Mouse (Mus musculus) G1E-ER4 (cell line): ENCODE results near the gene Nup160. TPM values are rescaled to one million over a fixed set of nuclear protein-coding genes. Genes with fewer than 3 reads are reported as not detected.

Experiments used
- GATA1 ChIP-seq: IDR thresholded peaks from one replicate; pipeline ENCODE4 v1.8.0; 2012; ENCODE audit warnings: low read length, inconsistent platforms
- polyA plus RNA-seq: library from polyadenylated mRNA; stranded (reverse); fragments of >175 nt; gene quantifications from 2 replicates; pipeline ENCODE4 v1.2.3, GENCODE M21; 2012

Gene Nup160
- polyA plus RNA-seq, 1 experiment, result 7.7 TPM

GRCm38 (mm10) chr2:90655449-90655848 is 21.6 kb upstream of the Nup160 start:
- TF ChIP-seq GATA1, result no peak

DNA sequence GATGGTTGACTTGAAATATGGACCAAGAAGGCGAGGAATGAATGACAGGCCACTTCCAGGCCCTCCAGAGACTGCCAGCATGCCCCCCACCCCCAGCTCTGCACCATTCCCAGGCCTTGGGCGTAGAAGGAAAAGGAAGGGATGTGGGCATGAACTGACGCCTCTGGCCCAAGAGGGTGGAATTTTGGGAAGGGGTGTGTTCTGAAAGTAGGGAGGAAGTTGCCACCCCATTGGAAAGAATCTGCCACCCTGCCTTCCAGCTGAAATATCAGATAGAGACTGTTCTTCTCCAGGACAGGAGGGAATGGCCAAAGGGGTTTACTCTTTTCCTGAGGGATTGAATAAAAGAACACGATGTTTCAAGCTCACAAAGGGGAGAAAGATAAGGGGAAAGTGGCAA is 18.4 kb upstream of the Nup160 start:
- no peak for TF ChIP-seq GATA1

DNA sequence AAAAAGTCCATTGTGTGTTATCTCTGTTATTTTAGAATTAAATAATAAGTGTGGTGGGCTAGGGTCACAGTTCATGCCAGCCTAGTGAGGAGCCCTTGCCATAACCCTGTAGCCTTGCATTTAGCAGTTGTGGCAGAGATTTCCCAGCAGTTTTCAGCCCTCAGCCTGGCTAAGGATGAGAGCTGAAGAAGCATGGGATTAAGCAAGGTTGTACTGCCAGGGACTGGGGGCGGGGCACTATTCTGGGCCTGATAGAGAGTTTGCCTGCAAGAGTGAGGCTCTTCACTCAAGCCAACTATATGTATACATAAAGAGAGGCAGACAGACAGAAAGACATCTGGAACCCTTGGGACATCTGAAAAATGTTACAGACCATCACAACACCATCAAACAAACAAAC is 18.0 kb upstream of the Nup160 start:
- TF ChIP-seq GATA1, result no peak

- no peak for TF ChIP-seq GATA1
These were observed 17.4 kb upstream of the Nup160 start for GRCm38 (mm10) chr2:90659639-90660038.

DNA sequence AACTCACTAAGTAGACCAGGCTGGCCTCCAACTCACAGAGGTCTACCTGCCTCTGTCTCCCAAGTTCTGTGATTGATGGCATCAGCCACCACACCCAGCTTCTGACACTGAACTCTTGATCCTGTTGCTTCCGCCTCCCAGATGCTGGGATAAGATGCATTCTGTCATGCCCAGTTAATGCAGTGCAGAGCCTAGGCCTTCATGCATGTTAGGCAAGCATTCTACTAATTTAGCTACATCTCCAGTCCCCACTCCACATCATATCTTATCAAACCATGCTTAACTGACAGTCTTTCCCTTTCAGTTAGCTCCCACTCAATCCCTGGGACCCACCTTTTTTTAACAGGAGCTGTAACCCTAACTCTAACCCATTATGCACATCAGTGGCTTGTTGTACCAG is 16.1 kb upstream of the Nup160 start:
- TF ChIP-seq GATA1, result peak; percentile 68

- no peak for TF ChIP-seq GATA1
These were observed 15.6 kb upstream of the Nup160 start for GRCm38 (mm10) chr2:90661426-90661825.

DNA sequence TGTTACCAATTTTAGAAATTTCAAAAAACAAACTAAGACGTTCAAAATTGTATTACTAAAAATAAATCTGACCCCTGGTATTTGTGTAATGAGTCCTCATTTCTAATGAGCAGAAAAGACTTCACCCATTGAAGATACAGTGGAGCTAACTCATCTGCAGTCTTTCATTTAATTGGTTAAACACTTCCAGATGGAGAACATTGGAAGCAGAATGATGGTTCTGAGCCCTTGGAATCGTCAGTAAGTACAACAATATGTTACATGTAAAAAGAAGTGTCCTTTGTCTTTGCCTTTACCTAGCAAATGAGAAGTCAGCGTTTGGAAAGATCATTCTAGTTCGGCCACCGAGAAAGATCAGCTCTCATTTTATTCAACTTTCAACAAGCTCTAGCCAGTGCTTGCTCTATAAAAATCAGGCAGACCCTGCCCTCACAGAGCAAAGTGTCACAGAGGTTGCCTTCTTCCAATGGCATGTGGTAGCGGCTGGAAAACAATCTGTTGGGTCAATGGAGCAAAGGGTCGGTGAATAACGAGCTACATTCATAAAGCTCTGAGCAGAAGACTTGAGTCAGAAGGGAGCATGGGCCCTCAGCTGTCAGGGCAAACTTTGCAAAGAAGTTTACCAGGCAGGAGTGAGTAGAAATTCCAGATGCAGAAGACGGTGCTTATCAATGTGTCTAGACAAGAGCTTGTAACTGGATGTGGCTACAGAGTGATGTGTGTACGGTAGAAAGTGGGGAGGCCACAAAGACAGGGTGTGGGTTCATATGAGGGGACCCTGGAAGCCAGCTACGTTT is 10.2 kb upstream of the Nup160 start:
- TF ChIP-seq GATA1, result no peak

DNA sequence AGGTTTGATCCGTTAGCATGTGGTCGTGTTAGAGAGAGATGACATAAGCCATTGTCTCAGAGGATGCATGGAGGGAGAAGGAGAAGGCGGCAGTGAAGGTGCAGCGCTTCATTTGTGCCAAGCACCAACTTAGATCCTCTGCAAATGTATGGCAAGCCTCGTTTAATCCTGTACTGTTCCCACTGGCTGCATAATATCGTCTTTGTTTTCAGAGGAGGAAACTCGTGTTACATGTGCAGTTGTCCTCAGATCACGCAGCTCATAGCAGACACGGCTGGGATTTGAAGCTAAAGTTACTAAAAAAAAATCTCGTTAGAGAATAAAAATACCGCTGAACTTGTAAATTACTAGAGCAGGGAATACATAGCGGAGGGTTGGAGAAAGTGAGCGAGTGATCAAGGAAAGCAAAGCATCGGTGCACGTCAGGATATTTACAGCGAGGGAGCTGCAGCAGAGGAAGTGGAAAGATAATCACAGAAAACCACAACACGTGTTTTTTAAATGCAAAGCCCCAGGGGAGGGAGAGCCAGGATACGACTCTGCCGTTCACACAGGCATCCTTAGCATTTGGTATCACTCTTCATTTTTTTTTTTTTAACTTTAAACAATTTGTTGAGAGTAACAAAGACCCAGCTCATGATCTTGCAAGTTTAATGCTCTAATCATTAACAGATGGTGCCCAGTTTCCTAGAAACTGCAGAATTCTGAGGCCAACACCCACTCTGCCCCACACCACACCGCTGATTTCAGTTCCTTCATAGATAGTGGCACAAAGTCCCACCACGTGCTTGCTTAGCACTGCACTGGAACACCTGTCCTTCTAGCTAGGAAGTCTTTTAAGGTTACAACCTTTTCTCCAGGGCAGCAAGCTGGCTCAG is 9.4 kb upstream of the Nup160 start:
- TF ChIP-seq GATA1, result peak; percentile 40

DNA sequence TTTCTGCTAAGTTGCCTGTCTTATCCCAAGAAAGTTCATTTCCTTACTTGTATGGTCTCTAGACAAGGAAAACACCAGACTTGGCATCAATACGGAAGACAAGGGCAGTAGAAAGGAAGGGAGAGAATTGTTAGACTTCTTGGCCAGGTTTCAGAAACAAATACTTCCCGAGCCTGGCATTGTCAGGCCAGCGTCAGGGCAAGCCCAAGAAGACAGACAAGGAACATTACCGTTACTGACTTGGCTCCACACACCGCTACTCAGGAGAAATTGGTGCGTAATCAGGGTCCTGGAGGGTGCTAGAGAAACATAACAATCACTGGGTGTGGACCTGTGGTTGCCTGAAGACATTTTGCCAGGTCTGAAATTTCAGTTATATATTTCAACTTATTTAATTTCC is 6.7 kb upstream of the Nup160 start:
- TF ChIP-seq GATA1, result no peak

DNA sequence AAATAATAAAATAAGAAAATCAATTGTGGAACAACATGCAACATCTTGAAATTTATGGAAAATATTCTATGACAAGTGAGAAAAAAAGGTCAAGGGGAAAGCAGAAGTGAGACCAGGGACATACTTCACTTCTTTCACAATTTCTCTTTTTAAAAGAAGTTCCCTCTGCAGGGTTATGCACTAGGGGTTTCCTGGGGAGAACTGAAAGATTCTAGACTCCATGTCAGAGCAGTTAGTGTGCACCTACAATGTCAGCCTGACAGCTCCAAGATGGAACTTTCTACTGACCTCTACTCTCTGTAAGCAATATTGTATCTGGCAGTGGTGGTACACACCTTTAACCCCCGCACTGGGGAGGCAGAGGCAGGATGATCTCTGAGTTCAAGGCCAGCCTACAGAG is 3.7 kb upstream of the Nup160 start:
- TF ChIP-seq GATA1, result no peak

DNA sequence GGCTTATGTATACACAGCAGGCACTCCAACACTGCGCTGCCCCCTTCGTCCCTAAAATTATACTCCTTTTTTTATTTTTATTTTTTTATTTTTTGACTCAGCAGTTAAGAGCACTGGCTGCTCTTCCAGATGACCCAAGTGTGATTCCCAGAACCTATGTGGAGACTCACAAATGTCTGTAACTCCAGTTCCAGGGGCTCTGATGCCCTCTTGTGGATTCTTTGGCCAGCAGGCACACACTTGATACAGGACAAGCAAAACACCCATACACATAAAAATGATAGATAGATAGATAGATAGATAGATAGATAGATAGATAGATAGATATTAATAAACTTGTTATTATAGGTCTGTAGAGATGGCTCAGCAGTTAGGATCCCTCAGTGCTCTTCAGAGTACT is 2.5 kb upstream of the Nup160 start:
- TF ChIP-seq GATA1, result no peak

DNA sequence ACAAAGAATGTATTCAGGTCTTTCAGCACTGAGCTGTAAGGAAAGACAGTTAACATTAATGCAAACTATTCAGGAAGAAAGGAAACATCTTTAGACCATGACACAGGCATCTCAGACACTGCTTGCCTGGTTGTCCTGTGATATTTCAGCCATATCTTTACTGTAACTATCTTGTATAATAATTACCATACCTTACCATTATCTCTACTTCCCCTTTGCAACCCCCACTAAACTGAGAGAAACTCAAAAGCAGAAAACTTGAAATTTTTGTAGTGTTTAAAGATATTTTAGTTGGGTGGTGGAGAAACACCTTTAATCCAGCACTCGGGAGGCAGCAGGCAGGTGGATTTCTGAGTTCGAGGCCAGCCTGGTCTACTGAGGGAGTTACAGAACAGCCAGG is 1.5 kb upstream of the Nup160 start:
- no peak for TF ChIP-seq GATA1

DNA sequence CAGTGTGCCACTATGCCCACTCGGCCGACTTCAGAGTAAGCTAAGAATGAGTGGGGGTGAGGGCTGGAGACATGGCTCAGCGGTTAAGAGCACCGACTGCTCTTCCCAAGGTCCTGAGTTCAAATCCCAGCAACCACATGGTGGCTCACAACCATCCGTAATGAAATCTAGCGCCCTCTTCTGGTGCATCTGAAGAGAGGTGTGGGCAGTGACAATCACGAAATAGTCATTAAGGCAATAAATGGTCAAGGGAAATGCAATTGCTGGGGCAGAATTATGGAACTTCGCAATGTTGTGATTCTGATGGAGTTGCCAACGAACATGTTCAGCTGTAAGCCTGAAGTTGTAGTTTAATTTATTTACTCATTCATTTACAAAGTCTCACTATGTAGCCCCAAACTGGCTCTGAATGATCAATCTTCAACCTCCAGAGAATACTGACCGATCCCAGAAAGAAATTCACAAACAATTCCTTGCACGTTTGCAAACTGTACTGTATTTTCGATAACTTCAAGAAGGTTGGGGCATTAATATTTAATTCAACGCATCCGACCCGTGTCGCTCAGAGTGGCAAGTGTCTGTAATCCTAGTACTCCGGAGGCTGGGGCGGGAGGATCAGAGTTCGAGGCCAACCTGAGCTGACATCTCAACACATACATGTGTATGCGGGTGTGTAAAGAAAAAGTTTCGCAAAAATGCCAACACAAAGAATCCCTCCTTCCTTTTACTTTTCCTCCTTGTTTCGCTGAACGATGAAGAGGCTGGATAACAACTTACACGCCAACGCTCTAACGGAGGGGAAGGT is 1.4 kb downstream of the Nup160 start:
- TF ChIP-seq GATA1, result no peak

DNA sequence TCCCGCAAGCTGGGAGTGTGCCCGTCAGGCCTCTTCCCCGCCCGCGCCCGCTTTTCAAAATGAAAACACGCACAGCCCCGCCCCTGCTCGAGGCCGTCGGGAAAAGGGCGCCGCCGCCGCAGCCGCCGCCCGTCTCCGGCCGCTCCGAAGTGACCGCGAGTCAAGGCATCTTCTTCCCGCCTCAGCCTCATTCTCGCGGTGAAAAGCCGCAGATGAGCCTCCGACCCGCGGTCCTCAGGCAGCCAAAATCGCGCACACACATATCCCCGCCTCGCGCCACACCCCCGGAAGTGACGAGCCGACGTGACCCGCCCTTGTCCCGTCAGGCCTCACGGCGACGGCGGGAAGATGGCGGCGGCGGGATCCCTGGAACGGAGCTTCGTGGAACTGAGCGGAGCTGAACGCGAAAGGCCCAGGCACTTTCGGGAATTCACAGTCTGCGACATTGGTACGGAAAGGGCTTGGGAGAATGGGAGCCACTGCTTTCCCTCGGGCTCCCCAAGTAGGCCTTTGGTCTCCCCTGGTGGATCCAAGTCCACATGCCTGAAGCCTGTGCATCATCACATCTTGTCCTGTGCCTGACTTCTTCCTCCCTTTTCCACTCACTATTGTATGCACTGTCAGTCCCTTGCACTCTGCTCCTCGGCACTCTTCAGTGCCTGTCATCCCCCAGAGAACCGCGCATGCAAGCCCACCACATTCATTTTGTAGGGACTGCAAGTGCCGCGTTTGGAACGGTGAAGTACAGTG is 2.2 kb downstream of the Nup160 start:
- TF ChIP-seq GATA1, result no peak

GRCm38 (mm10) chr2:90700943-90701342 is 23.9 kb downstream of the Nup160 start:
- TF ChIP-seq GATA1, result no peak

DNA sequence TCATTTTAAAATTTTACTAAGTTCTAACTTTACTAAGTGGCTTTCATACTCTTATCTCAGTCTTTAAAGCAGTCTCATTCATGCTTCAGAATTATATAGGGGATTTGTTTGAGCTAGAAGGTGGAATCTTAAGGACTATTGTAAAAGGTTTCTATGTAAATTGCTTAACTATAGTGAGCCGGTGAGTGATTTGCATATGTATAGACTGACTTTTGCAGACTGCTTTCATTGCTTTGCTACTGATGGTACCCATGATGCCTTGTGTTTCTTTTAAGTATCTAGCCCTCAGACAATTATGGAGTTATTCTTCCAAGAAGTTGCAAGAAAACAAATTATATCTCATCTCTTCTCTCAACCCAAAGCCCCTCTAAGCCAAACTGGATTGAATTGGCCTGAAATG is 31.5 kb downstream of the Nup160 start:
- TF ChIP-seq GATA1, result no peak
